Mouse (Mus musculus) thymus, adult 18-20 months (tissue): Measurements from ENCODE around the gene Imp3.

Source experiments
- DNase-seq, 2 experiments: peaks; one replicate each; pipeline ENCODE4 v3.0.0; 2022; ENCODE audit warnings: mixed read lengths in 2 of 2

The Imp3 gene

GRCm38 (mm10) chr9:56973960-56974524 is 36.8 kb downstream of the Imp3 start:
- no peak for DNase-seq

DNA sequence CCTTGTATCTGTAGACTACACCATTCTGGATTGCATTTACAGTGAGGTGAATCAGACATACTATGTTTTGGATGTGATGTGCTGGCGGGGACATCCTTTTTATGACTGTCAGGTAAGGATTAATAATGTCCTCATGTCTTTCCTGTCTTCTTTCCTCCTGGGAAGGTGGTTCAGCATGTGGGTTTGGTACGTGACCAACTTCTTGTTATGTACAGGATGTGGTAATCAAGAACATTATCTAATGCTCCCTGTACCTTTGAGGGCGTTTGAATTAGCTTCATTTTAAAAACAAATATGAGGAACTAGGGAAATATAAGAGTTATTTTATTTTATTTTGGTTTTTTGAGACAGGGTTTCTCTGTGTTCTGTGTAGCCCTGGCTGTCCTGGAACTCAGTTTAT is 37.9 kb downstream of the Imp3 start:
- no peak for DNase-seq

- DNase-seq, result no peak
These were observed 42.9 kb downstream of the Imp3 start for GRCm38 (mm10) chr9:56980186-56980585.

- no peak for DNase-seq
These were observed 44.2 kb downstream of the Imp3 start for GRCm38 (mm10) chr9:56981502-56981901.
